Mouse (Mus musculus): ENCODE results near the gene Dhx8. TPM values are rescaled to one million over a fixed set of nuclear protein-coding genes. Genes with fewer than 3 reads are reported as not detected.

The Dhx8 gene
- polyA plus RNA-seq, 1 experiment from 2014 or later, result 52.0 TPM

DNA sequence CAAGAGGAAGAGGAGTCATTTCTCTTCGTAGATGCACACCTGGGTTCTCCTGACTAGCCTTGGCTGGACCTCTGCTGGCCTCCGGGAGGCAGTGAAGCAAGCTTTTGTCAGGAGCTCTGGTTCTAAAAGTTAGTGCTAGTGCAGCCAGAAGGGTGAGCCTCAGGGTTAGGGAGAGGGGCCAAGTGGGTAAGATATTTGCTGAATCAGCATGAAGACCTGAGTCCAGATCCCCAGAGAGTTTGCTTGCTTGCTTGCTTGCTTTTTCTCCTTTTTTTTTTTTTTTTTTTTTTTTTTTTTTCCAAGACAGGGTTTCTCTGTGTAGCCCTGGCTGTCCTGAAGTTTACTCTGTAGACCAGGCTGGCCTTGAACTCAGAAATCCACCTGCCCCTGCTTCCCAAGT, 64.6 kb downstream of the Dhx8 start:
- Histone ChIP-seq H3K36me3 (ENCODE audit: control insufficient read depth, insufficient read depth, low read length) (no peaks in the 10 kb centered on the region; the same call in 1 of the 2 replicates), H3K4me3 (ENCODE audit: low read depth, low read length) (no peak overlapping the region), H3K4me2 (ENCODE audit: low read depth, severe bottlenecking) (no peak overlapping the region), H3K27ac (replicated peaks; ENCODE audit: low read depth, low read length) (no peak overlapping the region), H3K9ac (ENCODE audit: low read length) (no peak overlapping the region), H3K4me1 (ENCODE audit: control insufficient read depth, insufficient read depth, low read length) (peaks cover 10% of the 10 kb centered on the region), H3K9me3 (ENCODE audit: control insufficient read depth, low read length) (no peaks in the 10 kb centered on the region), H3K27me3 (ENCODE audit: control insufficient read depth, insufficient read depth, low read length) (no peaks in the 10 kb centered on the region)
- ATAC-seq (ENCODE audit: insufficient number of reproducible peaks, low FRiP score, low TSS enrichment, low read depth), result no peak
- WGBS, result 81% methylated on average over 2 of the region's 2 CpGs
- DNase-seq (ENCODE audit: low spot score), result no peak

- WGBS, result 42% methylated on average over 8 of the region's 8 CpGs
- no peak overlapping the region for H3K4me2 ChIP-seq (ENCODE audit: low read depth, severe bottlenecking)
- DNase-seq (ENCODE audit: low spot score) (no peak), ATAC-seq (ENCODE audit: insufficient number of reproducible peaks, low FRiP score, low TSS enrichment, low read depth) (no peak)
- H3K9me3 ChIP-seq (ENCODE audit: control insufficient read depth, low read length), result no peaks in the 10 kb centered on the region
- no peaks in the 10 kb centered on the region; the same call in 1 of the 2 replicates for H3K36me3 ChIP-seq (ENCODE audit: control insufficient read depth, insufficient read depth, low read length)
- no peak overlapping the region for H3K9ac ChIP-seq (ENCODE audit: low read length)
- H3K27me3 ChIP-seq (ENCODE audit: control insufficient read depth, insufficient read depth, low read length), result no peaks in the 10 kb centered on the region
- H3K27ac ChIP-seq (replicated peaks; ENCODE audit: low read depth, low read length), result no peak overlapping the region
- H3K4me1 ChIP-seq (ENCODE audit: control insufficient read depth, insufficient read depth, low read length), result peaks cover 10% of the 10 kb centered on the region
- no peak overlapping the region for H3K4me3 ChIP-seq (ENCODE audit: low read depth, low read length)
Measured at GRCm38 (mm10) chr11:101798083-101798482, 65.4 kb downstream of the Dhx8 start.

GRCm38 (mm10) chr11:101801386-101801785, 68.7 kb downstream of the Dhx8 start:
- no peaks in the 10 kb centered on the region; the same call in 1 of the 2 replicates for H3K36me3 ChIP-seq (ENCODE audit: control insufficient read depth, insufficient read depth, low read length)
- H3K4me3 ChIP-seq (ENCODE audit: low read depth, low read length), result no peak overlapping the region
- H3K4me2 ChIP-seq (ENCODE audit: low read depth, severe bottlenecking), result no peak overlapping the region
- H3K27me3 ChIP-seq (ENCODE audit: control insufficient read depth, insufficient read depth, low read length), result no peaks in the 10 kb centered on the region
- peaks cover 10% of the 10 kb centered on the region for H3K4me1 ChIP-seq (ENCODE audit: control insufficient read depth, insufficient read depth, low read length)
- H3K9ac ChIP-seq (ENCODE audit: low read length), result no peak overlapping the region
- under 1% methylated on average over 5 of the region's 5 CpGs for WGBS
- DNase-seq (ENCODE audit: low spot score) (no peak), ATAC-seq (ENCODE audit: insufficient number of reproducible peaks, low FRiP score, low TSS enrichment, low read depth) (no peak)
- no peak overlapping the region for H3K27ac ChIP-seq (replicated peaks; ENCODE audit: low read depth, low read length)
- no peaks in the 10 kb centered on the region for H3K9me3 ChIP-seq (ENCODE audit: control insufficient read depth, low read length)

- ATAC-seq (ENCODE audit: insufficient number of reproducible peaks, low FRiP score, low TSS enrichment, low read depth) (no peak), DNase-seq (ENCODE audit: low spot score) (no peak)
- Histone ChIP-seq H3K9me3 (ENCODE audit: control insufficient read depth, low read length) (no peaks in the 10 kb centered on the region), H3K4me2 (ENCODE audit: low read depth, severe bottlenecking) (no peak overlapping the region), H3K36me3 (ENCODE audit: control insufficient read depth, insufficient read depth, low read length) (no peaks in the 10 kb centered on the region), H3K4me3 (ENCODE audit: low read depth, low read length) (no peak overlapping the region), H3K4me1 (ENCODE audit: control insufficient read depth, insufficient read depth, low read length) (peaks cover 10% of the 10 kb centered on the region), H3K9ac (ENCODE audit: low read length) (no peak overlapping the region), H3K27ac (replicated peaks; ENCODE audit: low read depth, low read length) (no peak overlapping the region), H3K27me3 (ENCODE audit: control insufficient read depth, insufficient read depth, low read length) (no peaks in the 10 kb centered on the region)
- 88% methylated on average over 8 of the region's 8 CpGs for WGBS
Measured at GRCm38 (mm10) chr11:101805113-101805704, 72.5 kb downstream of the Dhx8 start.

GRCm38 (mm10) chr11:101806741-101807140, 74.0 kb downstream of the Dhx8 start:
- no peak for ATAC-seq (ENCODE audit: insufficient number of reproducible peaks, low FRiP score, low TSS enrichment, low read depth)
- Histone ChIP-seq H3K27me3 (ENCODE audit: control insufficient read depth, insufficient read depth, low read length) (no peaks in the 10 kb centered on the region), H3K4me2 (ENCODE audit: low read depth, severe bottlenecking) (no peak overlapping the region), H3K4me1 (ENCODE audit: control insufficient read depth, insufficient read depth, low read length) (peaks cover 3% of the 10 kb centered on the region; the same call in 1 of the 2 replicates), H3K4me3 (ENCODE audit: low read depth, low read length) (no peak overlapping the region), H3K36me3 (ENCODE audit: control insufficient read depth, insufficient read depth, low read length) (no peaks in the 10 kb centered on the region), H3K9ac (ENCODE audit: low read length) (no peak overlapping the region), H3K9me3 (ENCODE audit: control insufficient read depth, low read length) (no peaks in the 10 kb centered on the region), H3K27ac (replicated peaks; ENCODE audit: low read depth, low read length) (no peak overlapping the region)
- 71% methylated on average over 12 of the region's 12 CpGs for WGBS
- no peak for DNase-seq (ENCODE audit: low spot score)

GRCm38 (mm10) chr11:101807266-101807665, 74.5 kb downstream of the Dhx8 start:
- Histone ChIP-seq H3K4me3 (ENCODE audit: low read depth, low read length) (no peak overlapping the region), H3K36me3 (ENCODE audit: control insufficient read depth, insufficient read depth, low read length) (no peaks in the 10 kb centered on the region), H3K9ac (ENCODE audit: low read length) (no peak overlapping the region), H3K9me3 (ENCODE audit: control insufficient read depth, low read length) (no peaks in the 10 kb centered on the region), H3K27ac (replicated peaks; ENCODE audit: low read depth, low read length) (no peak overlapping the region), H3K4me1 (ENCODE audit: control insufficient read depth, insufficient read depth, low read length) (no peaks in the 10 kb centered on the region), H3K4me2 (ENCODE audit: low read depth, severe bottlenecking) (no peak overlapping the region), H3K27me3 (ENCODE audit: control insufficient read depth, insufficient read depth, low read length) (no peaks in the 10 kb centered on the region)
- no peak for ATAC-seq (ENCODE audit: insufficient number of reproducible peaks, low FRiP score, low TSS enrichment, low read depth)
- DNase-seq (ENCODE audit: low spot score), result no peak
- 83% methylated on average over 10 of the region's 10 CpGs for WGBS

DNA sequence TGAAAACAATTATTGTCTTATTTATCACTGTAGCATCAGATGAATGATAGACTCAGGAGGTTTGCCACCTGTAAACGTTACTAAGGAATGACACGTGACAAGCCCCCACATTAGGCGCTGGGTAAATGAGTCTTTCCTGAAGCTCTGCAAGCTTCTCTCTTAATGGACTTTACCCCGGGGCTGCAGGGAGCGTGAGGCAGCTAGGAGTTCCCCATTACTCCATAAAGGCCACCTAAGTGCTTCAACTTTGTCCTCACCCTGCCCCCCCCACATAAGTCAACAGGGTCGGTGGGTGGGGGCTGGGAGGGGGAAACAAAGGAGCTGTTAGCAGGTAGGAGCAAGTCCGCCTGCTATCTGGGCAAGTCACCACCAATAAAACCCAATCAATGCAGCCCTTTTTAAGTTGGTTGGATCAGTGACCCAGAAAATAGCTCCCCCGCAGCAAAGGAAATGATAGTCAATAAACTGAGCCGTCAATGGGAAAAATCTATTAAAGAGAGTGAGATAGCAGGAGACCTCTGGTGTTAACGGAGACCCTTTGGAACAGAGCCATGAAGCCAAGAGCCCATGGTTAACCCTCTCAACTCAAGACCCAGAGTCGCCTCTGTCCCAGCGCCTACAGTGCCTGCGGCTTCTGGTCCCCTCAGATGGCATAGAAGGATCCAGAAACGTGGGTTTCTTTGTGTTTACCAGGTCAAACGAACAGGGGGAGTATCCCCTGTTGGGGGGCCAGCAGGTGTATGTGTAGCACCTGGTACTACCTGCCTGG, 76.5 kb downstream of the Dhx8 start:
- H3K4me1 ChIP-seq (ENCODE audit: control insufficient read depth, insufficient read depth, low read length), result peaks cover 6% of the 10 kb centered on the region
- no peak overlapping the region for H3K27ac ChIP-seq (replicated peaks; ENCODE audit: low read depth, low read length)
- no peaks in the 10 kb centered on the region for H3K9me3 ChIP-seq (ENCODE audit: control insufficient read depth, low read length)
- H3K9ac ChIP-seq (ENCODE audit: low read length), result no peak overlapping the region
- DNase-seq (ENCODE audit: low spot score), result no peak
- no peak for ATAC-seq (ENCODE audit: insufficient number of reproducible peaks, low FRiP score, low TSS enrichment, low read depth)
- 26% methylated on average over 15 of the region's 15 CpGs for WGBS
- no peaks in the 10 kb centered on the region for H3K27me3 ChIP-seq (ENCODE audit: control insufficient read depth, insufficient read depth, low read length)
- no peaks in the 10 kb centered on the region for H3K36me3 ChIP-seq (ENCODE audit: control insufficient read depth, insufficient read depth, low read length)
- H3K4me2 ChIP-seq (ENCODE audit: low read depth, severe bottlenecking), result no peak overlapping the region
- no peak overlapping the region for H3K4me3 ChIP-seq (ENCODE audit: low read depth, low read length)

- WGBS, result 1% methylated on average over 7 of the region's 7 CpGs
- ATAC-seq (ENCODE audit: insufficient number of reproducible peaks, low FRiP score, low TSS enrichment, low read depth) (no peak), DNase-seq (ENCODE audit: low spot score) (peak; percentile 88)
- Histone ChIP-seq H3K36me3 (ENCODE audit: control insufficient read depth, insufficient read depth, low read length) (no peaks in the 10 kb centered on the region), H3K9me3 (ENCODE audit: control insufficient read depth, low read length) (no peaks in the 10 kb centered on the region), H3K27ac (replicated peaks; ENCODE audit: low read depth, low read length) (no peak overlapping the region), H3K4me1 (ENCODE audit: control insufficient read depth, insufficient read depth, low read length) (peaks cover 24% of the 10 kb centered on the region), H3K27me3 (ENCODE audit: control insufficient read depth, insufficient read depth, low read length) (no peaks in the 10 kb centered on the region), H3K9ac (ENCODE audit: low read length) (no peak overlapping the region), H3K4me3 (ENCODE audit: low read depth, low read length) (no peak overlapping the region), H3K4me2 (ENCODE audit: low read depth, severe bottlenecking) (no peak overlapping the region)
Measured at GRCm38 (mm10) chr11:101813259-101813658, 80.5 kb downstream of the Dhx8 start.

Data from limb, embryonic 11.5 days (tissue).